Mouse (Mus musculus) liver, embryonic 12.5 days (tissue): ENCODE results near the gene Gm21976. TPM values are rescaled to one million over a fixed set of nuclear protein-coding genes. Genes with fewer than 3 reads are reported as not detected.
A peak's percentile ranks its signal among the peaks of the same experiment; 100 is the strongest.

ENCODE experiments used
- ATAC-seq: fragments of 200-750 bp; cut with Nextera tagmentation; 2 replicates; pipeline ENCODE4 v1.8.0; 2017; ENCODE audit warnings: moderate number of reproducible peaks, mild to moderate bottlenecking, moderate library complexity
- H3K27ac ChIP-seq: fragments of 300-500 bp; sonication (generic); 2 replicates; pipeline ENCODE4 v1.5.1; 2016; ENCODE audit warnings: mild to moderate bottlenecking
- H3K27me3 ChIP-seq: fragments of 300-500 bp; sonication (generic); replicated peaks from 2 replicates; pipeline ENCODE4 v1.6.1; 2016; ENCODE audit warnings: mild to moderate bottlenecking, moderate library complexity
- H3K36me3 ChIP-seq: fragments of 300-500 bp; sonication (generic); 2 replicates; pipeline ENCODE4 v1.6.1; 2016; ENCODE audit warnings: mild to moderate bottlenecking, moderate library complexity
- H3K4me1 ChIP-seq: fragments of 300-500 bp; sonication (generic); 2 replicates; pipeline ENCODE4 v1.6.1; 2016
- H3K4me2 ChIP-seq: fragments of 300-500 bp; sonication (generic); 2 replicates; pipeline ENCODE4 v1.6.1; 2016; ENCODE audit warnings: mild to moderate bottlenecking, moderate library complexity
- H3K4me3 ChIP-seq: fragments of 300-500 bp; sonication (generic); 2 replicates; pipeline ENCODE4 v1.5.1; 2016; ENCODE audit warnings: mild to moderate bottlenecking, moderate library complexity
- H3K9ac ChIP-seq: fragments of 300-500 bp; sonication (generic); 2 replicates; pipeline ENCODE4 v1.6.1; 2016; ENCODE audit warnings: mild to moderate bottlenecking, moderate library complexity
- H3K9me3 ChIP-seq: fragments of 300-500 bp; sonication (generic); replicated peaks from 2 replicates; pipeline ENCODE4 v1.6.1; 2016; ENCODE audit warnings: mild to moderate bottlenecking, moderate library complexity
- WGBS: fragments of 180-500 bp; shearing (Covaris S2); methylation state at CpG from one replicate; pipeline ENCODE4 v1.1.7; 2016; ENCODE audit not compliant: insufficient replicate concordance; 5-methylcytosine and 5-hydroxymethylcytosine counted together
- polyA plus RNA-seq: library from polyadenylated mRNA; unstranded; fragments of >200 nt; fragmentation: Nextera tagmentation; extraction: Ambion mirVana; gene quantifications from 2 replicates; pipeline ENCODE4 v1.2.1, GENCODE M21; 2016

Gene Gm21976
- polyA plus RNA-seq, 1 experiment from 2014 or later: not detected

GRCm38 (mm10) chr13:98325034-98325433 lies 45.3 kb downstream of the Gm21976 start:
- H3K4me1 ChIP-seq: no peaks in the 10 kb centered on the region
- no peak overlapping the region for H3K27ac ChIP-seq
- no peak for ATAC-seq
- H3K36me3 ChIP-seq: no peaks in the 10 kb centered on the region
- no peak overlapping the region for H3K4me2 ChIP-seq
- H3K27me3 ChIP-seq: no peaks in the 10 kb centered on the region
- H3K9ac ChIP-seq: no peak overlapping the region
- H3K9me3 ChIP-seq: no peaks in the 10 kb centered on the region
- no peak overlapping the region for H3K4me3 ChIP-seq
- WGBS: 78% methylated on average over 11 of the region's 11 CpGs

GRCm38 (mm10) chr13:98332106-98332505 lies 52.4 kb downstream of the Gm21976 start:
- Histone ChIP-seq H3K9ac (no peak overlapping the region), H3K9me3 (no peaks in the 10 kb centered on the region), H3K27ac (no peak overlapping the region), H3K36me3 (no peaks in the 10 kb centered on the region), H3K4me2 (no peak overlapping the region), H3K4me3 (no peak overlapping the region), H3K27me3 (peaks cover 11% of the 10 kb centered on the region), H3K4me1 (no peaks in the 10 kb centered on the region)
- ATAC-seq: no peak
- WGBS: 42% methylated on average over 2 of the region's 2 CpGs

- 67% methylated on average over 1 of the region's 1 CpGs for WGBS
- ATAC-seq: no peak
These were observed 56.5 kb downstream of the Gm21976 start for GRCm38 (mm10) chr13:98336205-98336604.

GRCm38 (mm10) chr13:98340506-98340905 lies 60.8 kb downstream of the Gm21976 start:
- WGBS: 64% methylated on average over 5 of the region's 5 CpGs

More at GRCm38 (mm10) chr13:98336205-98336604, 56.5 kb downstream of the Gm21976 start:
- Histone ChIP-seq H3K9ac (no peak overlapping the region), H3K4me2 (no peak overlapping the region), H3K36me3 (no peaks in the 10 kb centered on the region), H3K27ac (no peak overlapping the region), H3K4me3 (no peak overlapping the region), H3K4me1 (no peaks in the 10 kb centered on the region), H3K27me3 (peaks cover 23% of the 10 kb centered on the region), H3K9me3 (no peaks in the 10 kb centered on the region)

GRCm38 (mm10) chr13:98349491-98349890 lies 69.8 kb downstream of the Gm21976 start:
- no peak for ATAC-seq
- peaks cover 74% of the 10 kb centered on the region for H3K27me3 ChIP-seq
- 61% methylated on average over 4 of the region's 4 CpGs for WGBS

More at GRCm38 (mm10) chr13:98340506-98340905, 60.8 kb downstream of the Gm21976 start:
- H3K27me3 ChIP-seq: peaks cover 22% of the 10 kb centered on the region; the same call in 1 of the 2 replicates
- H3K4me2 ChIP-seq: no peak overlapping the region
- H3K4me3 ChIP-seq: no peak overlapping the region
- no peaks in the 10 kb centered on the region for H3K4me1 ChIP-seq
- H3K27ac ChIP-seq: no peak overlapping the region
- H3K9ac ChIP-seq: no peak overlapping the region
- H3K9me3 ChIP-seq: no peaks in the 10 kb centered on the region
- no peaks in the 10 kb centered on the region for H3K36me3 ChIP-seq
- no peak for ATAC-seq

GRCm38 (mm10) chr13:98351527-98351926 lies 71.8 kb downstream of the Gm21976 start:
- 6% methylated on average over 8 of the region's 8 CpGs for WGBS
- no peak overlapping the region for H3K27ac ChIP-seq
- H3K9me3 ChIP-seq: no peaks in the 10 kb centered on the region
- no peak for ATAC-seq
- H3K9ac ChIP-seq: no peak overlapping the region
- peaks cover 21% of the 10 kb centered on the region for H3K4me1 ChIP-seq
- H3K4me3 ChIP-seq: no peak overlapping the region
- no peak overlapping the region for H3K4me2 ChIP-seq
- peaks cover 81% of the 10 kb centered on the region for H3K27me3 ChIP-seq
- no peaks in the 10 kb centered on the region for H3K36me3 ChIP-seq

More at GRCm38 (mm10) chr13:98349491-98349890, 69.8 kb downstream of the Gm21976 start:
- H3K36me3 ChIP-seq: no peaks in the 10 kb centered on the region
- no peaks in the 10 kb centered on the region for H3K9me3 ChIP-seq
- H3K4me2 ChIP-seq: no peak overlapping the region
- H3K9ac ChIP-seq: no peak overlapping the region
- no peak overlapping the region for H3K27ac ChIP-seq
- no peak overlapping the region for H3K4me3 ChIP-seq
- H3K4me1 ChIP-seq: peaks cover 9% of the 10 kb centered on the region

- H3K9ac ChIP-seq: no peak overlapping the region
- no peak overlapping the region for H3K4me2 ChIP-seq
- H3K36me3 ChIP-seq: no peaks in the 10 kb centered on the region
- H3K4me3 ChIP-seq: no peak overlapping the region
- no peak overlapping the region for H3K27ac ChIP-seq
- H3K27me3 ChIP-seq: peaks cover 86% of the 10 kb centered on the region
- ATAC-seq: no peak
- whole genome bisulfite sequencing: 15% methylated on average over 14 of the region's 14 CpGs
- peaks cover 21% of the 10 kb centered on the region for H3K4me1 ChIP-seq
- H3K9me3 ChIP-seq: no peaks in the 10 kb centered on the region
These were observed 72.8 kb downstream of the Gm21976 start for GRCm38 (mm10) chr13:98352381-98352975.

- peak overlapping the region; percentile 67 for H3K4me2 ChIP-seq
- no peak overlapping the region for H3K27ac ChIP-seq
- WGBS: under 1% methylated on average over 13 of the region's 13 CpGs
- H3K9me3 ChIP-seq: no peaks in the 10 kb centered on the region
- H3K27me3 ChIP-seq: peaks cover 95% of the 10 kb centered on the region
- H3K4me3 ChIP-seq: peak overlapping the region; percentile 46
- no peak overlapping the region for H3K9ac ChIP-seq
- no peak for ATAC-seq
- no peaks in the 10 kb centered on the region for H3K36me3 ChIP-seq
- H3K4me1 ChIP-seq: peaks cover 21% of the 10 kb centered on the region
These were observed 74.0 kb downstream of the Gm21976 start for GRCm38 (mm10) chr13:98353709-98354089.

GRCm38 (mm10) chr13:98354090-98354801 lies 74.6 kb downstream of the Gm21976 start, which contains the start of gene Foxd1:
Foxd1 (plus strand) TSS chr13:98354242.
- whole genome bisulfite sequencing: under 1% methylated on average over 64 of the region's 76 CpGs
- Histone ChIP-seq H3K27me3 (peaks cover 95% of the 10 kb centered on the region), H3K4me1 (peaks cover 21% of the 10 kb centered on the region), H3K36me3 (no peaks in the 10 kb centered on the region), H3K9me3 (no peaks in the 10 kb centered on the region), H3K4me2 (peak within 1 kb of the TSS; percentile 67), H3K4me3 (peak within 1 kb of the TSS; percentile 46), H3K9ac (no peak within 1 kb of the TSS), H3K27ac (no peak within 1 kb of the TSS)
- peak; percentile 77 for ATAC-seq

- peaks cover 95% of the 10 kb centered on the region for H3K27me3 ChIP-seq
- H3K4me3 ChIP-seq: peak overlapping the region; percentile 46
- no peaks in the 10 kb centered on the region for H3K36me3 ChIP-seq
- WGBS: 3% methylated on average over 93 of the region's 102 CpGs
- no peak overlapping the region for H3K27ac ChIP-seq
- peak overlapping the region; percentile 67 for H3K4me2 ChIP-seq
- H3K9me3 ChIP-seq: no peaks in the 10 kb centered on the region
- H3K4me1 ChIP-seq: peaks cover 21% of the 10 kb centered on the region
- ATAC-seq: no peak
- H3K9ac ChIP-seq: no peak overlapping the region
These were observed 75.3 kb downstream of the Gm21976 start for GRCm38 (mm10) chr13:98354871-98355558.

- Histone ChIP-seq H3K4me3 (peak overlapping the region; percentile 46), H3K4me2 (peak overlapping the region; percentile 67), H3K27me3 (peaks cover 95% of the 10 kb centered on the region), H3K4me1 (peaks cover 21% of the 10 kb centered on the region), H3K36me3 (no peaks in the 10 kb centered on the region), H3K9me3 (no peaks in the 10 kb centered on the region), H3K9ac (no peak overlapping the region), H3K27ac (no peak overlapping the region)
- WGBS: 1% methylated on average over 77 of the region's 81 CpGs
- ATAC-seq: no peak
These were observed 75.9 kb downstream of the Gm21976 start for GRCm38 (mm10) chr13:98355559-98356111.
